Mouse (Mus musculus) stomach, postnatal 0 days (tissue): Measurements from ENCODE around the gene Adamts6.

ENCODE experiments used
- CTCF ChIP-seq: IDR thresholded peaks from 2 replicates; pipeline ENCODE4 v1.5.1; 2016; ENCODE audit warnings: antibody characterized with exemption, low read depth, mild to moderate bottlenecking, moderate library complexity
- EP300 ChIP-seq: optimal IDR thresholded peaks from 2 replicates; pipeline ENCODE3; 2016; ENCODE audit warnings: antibody characterized with exemption

GRCm38 (mm10) chr13:104504043-104504442, 216.4 kb downstream of the Adamts6 start:
- no peak for TF ChIP-seq CTCF
- no peak for TF ChIP-seq EP300
